Mouse (Mus musculus) megakaryocyte, embryonic 14.5 days (primary cell): Measurements from ENCODE around the gene Adgrl3.

Source experiments
- FLI1 ChIP-seq: IDR thresholded peaks from 2 replicates; pipeline ENCODE4 v1.6.1; 2012; ENCODE audit warnings: low read length, inconsistent platforms, mixed read lengths
- GATA1 ChIP-seq: IDR thresholded peaks from 3 replicates; pipeline ENCODE4 v1.6.1; 2012; ENCODE audit warnings: mixed read lengths, low read length, inconsistent platforms, borderline replicate concordance

DNA sequence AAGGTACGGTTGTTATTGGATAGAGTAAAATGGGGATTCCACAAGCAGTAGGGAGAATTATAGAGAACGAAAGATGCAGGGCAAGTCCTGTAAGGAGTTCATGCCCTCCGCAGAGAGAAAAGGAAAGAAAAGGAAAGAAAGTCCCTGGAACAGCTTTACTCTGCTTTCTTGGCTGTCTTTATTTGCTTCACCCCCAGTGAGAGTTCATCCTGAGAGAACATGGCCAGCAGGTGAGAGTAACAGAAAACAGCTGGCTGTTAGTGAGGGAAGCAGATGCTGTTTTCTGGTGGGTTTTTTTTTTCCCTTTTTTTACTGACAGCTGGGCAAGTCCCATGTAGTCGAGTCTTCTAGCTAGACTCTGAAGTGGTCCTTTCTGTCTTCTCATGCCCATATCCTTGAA lies 327.6 kb downstream of the Adgrl3 start:
- TF ChIP-seq GATA1 (no peak), FLI1 (no peak)
